Mouse (Mus musculus): Measurements from ENCODE around the gene Gm14862. TPM values are rescaled to one million over a fixed set of nuclear protein-coding genes. Genes with fewer than 3 reads are reported as not detected.

Gene Gm14862
- polyA plus RNA-seq, 1 experiment: not detected

DNA sequence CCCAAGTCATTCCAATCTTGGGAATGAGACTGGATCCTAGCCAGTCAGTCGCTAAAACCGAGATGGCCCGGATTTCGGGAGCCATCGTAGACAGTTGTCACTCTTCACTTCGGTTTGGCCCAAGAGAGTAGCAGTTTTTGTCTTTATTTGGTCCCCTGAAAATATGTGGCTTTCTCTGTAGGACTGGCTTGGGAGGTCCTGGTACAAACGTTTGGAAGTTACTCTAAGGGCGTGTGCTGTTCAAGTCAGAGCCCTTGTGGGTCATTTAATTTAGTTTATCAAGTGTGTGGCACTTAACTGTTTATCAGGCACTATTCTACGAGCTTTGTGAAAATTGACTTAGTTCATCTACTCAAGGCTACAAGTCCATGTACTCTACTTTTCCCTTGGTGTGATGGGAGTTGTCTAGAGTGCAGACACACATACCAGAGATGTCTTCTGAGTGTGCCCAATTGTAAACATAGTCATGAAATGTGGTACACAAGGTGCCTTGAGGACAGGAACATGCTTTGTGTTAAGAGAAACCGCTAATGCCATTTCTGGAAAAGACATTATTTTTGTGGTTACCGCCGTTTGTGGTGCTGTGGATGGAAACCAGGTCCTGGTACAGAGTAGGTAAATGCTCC is 16.8 kb upstream of the Gm14862 start:
- H3K27me3 ChIP-seq (replicated peaks; ENCODE audit: control insufficient read depth, insufficient read depth, low read length): no peaks in the 10 kb centered on the region
- TF ChIP-seq CTCF (conservative IDR thresholded peaks at IDR 0.05; ENCODE audit: insufficient read depth, insufficient read length, low read depth, low read length) (no peak), POLR2A (IDR thresholded peaks at IDR 0.05; ENCODE audit: low read depth, low read length) (no peak)
- no peak for DNase-seq
- WGBS: 61% methylated on average over 12 of the region's 12 CpGs
- no peaks in the 10 kb centered on the region for H3K36me3 ChIP-seq (ENCODE audit: control insufficient read depth, insufficient read depth, low read length)
- H3K4me1 ChIP-seq (ENCODE audit: control insufficient read depth, insufficient read depth, low read length): no peaks in the 10 kb centered on the region
- H3K27ac ChIP-seq (ENCODE audit: insufficient read depth, low read depth, low read length): no peak overlapping the region
- H3K4me3 ChIP-seq (ENCODE audit: insufficient read depth, low read depth, low read length): peak overlapping the region; percentile 71

DNA sequence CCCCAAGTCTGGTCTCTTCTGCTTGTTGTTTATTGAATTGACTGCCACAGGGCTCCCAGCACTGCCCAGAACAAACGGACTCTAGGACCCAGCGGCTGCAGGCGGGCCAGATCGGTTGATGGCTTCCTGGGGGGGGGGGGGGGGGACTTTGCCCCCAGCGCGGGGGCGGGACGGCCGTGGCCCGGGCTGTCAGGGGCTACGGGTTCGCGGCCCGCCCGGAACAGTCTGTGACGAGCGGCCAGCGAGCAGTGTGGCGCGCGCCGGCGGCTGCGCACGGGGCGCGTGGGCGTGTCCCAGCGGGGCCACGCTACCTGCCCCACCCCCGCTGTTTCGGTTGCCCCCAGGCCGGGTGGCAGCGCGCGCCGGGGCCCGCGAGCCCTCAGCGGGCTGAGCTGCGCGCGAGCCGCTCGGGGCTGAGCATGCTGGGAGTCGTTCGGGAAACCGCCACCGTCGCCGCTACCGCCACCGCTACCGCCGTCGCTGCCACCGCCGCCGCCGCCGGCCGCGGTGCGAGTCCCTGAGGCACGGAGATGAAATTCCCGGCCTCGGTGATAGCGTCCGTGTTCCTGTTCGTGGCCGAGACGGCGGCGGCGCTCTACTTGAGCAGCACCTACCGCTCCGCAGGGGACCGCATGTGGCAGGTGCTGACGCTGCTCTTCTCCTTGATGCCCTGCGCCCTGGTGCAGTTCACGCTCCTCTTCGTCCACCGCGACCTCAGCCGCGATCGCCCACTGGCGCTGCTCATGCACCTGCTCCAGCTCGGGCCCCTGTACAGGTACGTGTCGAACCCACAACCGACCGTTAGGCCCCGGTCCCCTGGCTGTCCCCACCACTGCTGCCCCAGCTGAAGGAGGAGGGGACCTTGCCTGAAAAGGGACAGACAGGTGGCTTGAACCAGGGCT is 16.0 kb upstream of the Gm14862 start, which contains the start of gene Xk:
Gene Xk, plus strand, starts transcription at position 297 of the 902 bp plus-strand sequence.
- TF ChIP-seq POLR2A (IDR thresholded peaks at IDR 0.05; ENCODE audit: low read depth, low read length) (no peak), CTCF (conservative IDR thresholded peaks at IDR 0.05; ENCODE audit: insufficient read depth, insufficient read length, low read depth, low read length) (no peak)
- DNase-seq: peak; percentile 44
- Histone ChIP-seq H3K4me1 (ENCODE audit: control insufficient read depth, insufficient read depth, low read length) (no peaks in the 10 kb centered on the region), H3K36me3 (ENCODE audit: control insufficient read depth, insufficient read depth, low read length) (no peaks in the 10 kb centered on the region), H3K27me3 (replicated peaks; ENCODE audit: control insufficient read depth, insufficient read depth, low read length) (no peaks in the 10 kb centered on the region), H3K4me3 (ENCODE audit: insufficient read depth, low read depth, low read length) (peak within 1 kb of the TSS; percentile 71), H3K27ac (ENCODE audit: insufficient read depth, low read depth, low read length) (no peak within 1 kb of the TSS)
- WGBS: 3% methylated on average over 42 of the region's 94 CpGs

DNA sequence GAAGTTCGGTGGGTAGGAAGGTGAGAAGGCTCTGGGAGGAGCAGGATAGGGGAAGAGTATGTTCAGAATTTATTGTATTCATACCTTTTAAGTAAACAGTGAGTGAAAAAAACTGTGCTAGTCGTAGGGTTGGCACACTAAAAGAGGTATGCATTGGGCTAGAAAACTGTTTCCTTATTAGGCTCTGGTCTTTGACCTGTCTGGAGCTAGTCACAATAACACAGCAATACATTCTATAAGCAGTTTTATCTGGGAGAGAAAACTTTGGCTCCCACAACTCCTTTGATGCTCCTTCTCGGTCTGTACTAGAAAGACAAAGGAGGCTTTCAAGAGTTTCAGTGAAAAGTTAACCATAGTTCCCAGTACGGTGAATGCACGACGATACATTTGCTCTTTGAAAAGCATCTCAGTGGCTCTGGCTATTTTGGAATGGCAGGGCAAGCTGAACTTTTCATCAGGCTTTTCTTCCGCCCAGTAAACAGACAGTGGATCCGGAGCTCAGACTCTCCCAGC is 15.3 kb upstream of the Gm14862 start:
- Histone ChIP-seq H3K27me3 (replicated peaks; ENCODE audit: control insufficient read depth, insufficient read depth, low read length) (no peaks in the 10 kb centered on the region), H3K4me1 (ENCODE audit: control insufficient read depth, insufficient read depth, low read length) (no peaks in the 10 kb centered on the region), H3K27ac (ENCODE audit: insufficient read depth, low read depth, low read length) (no peak overlapping the region), H3K4me3 (ENCODE audit: insufficient read depth, low read depth, low read length) (peak overlapping the region; percentile 71), H3K36me3 (ENCODE audit: control insufficient read depth, insufficient read depth, low read length) (no peaks in the 10 kb centered on the region)
- no peak for DNase-seq
- no peak for TF ChIP-seq POLR2A (IDR thresholded peaks at IDR 0.05; ENCODE audit: low read depth, low read length)
- no peak for TF ChIP-seq CTCF (conservative IDR thresholded peaks at IDR 0.05; ENCODE audit: insufficient read depth, insufficient read length, low read depth, low read length)
- WGBS: 8% methylated on average over 8 of the region's 8 CpGs

DNA sequence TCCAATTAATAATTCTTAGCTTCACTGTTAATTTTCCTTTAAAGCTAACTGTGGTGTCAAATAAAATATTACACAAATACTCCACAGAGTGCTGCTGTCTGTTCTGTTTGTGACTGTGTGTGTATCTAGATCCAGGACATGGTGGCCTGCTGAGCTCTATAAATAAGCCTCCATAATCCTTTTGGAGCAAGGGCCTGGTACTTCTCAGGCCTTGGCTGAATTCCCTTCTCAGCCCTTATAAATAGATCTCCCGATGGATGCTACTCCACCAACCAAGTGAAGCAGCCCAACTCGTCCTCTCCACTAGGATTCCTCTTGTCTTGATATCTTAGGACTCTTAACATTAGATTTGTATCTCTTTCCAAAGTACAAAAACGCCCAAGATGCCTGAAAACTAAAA is 14.4 kb upstream of the Gm14862 start:
- Histone ChIP-seq H3K4me3 (ENCODE audit: insufficient read depth, low read depth, low read length) (no peak overlapping the region), H3K27ac (ENCODE audit: insufficient read depth, low read depth, low read length) (no peak overlapping the region), H3K36me3 (ENCODE audit: control insufficient read depth, insufficient read depth, low read length) (no peaks in the 10 kb centered on the region), H3K4me1 (ENCODE audit: control insufficient read depth, insufficient read depth, low read length) (no peaks in the 10 kb centered on the region), H3K27me3 (replicated peaks; ENCODE audit: control insufficient read depth, insufficient read depth, low read length) (no peaks in the 10 kb centered on the region)
- no peak for DNase-seq
- no peak for TF ChIP-seq CTCF (conservative IDR thresholded peaks at IDR 0.05; ENCODE audit: insufficient read depth, insufficient read length, low read depth, low read length)
- no peak for TF ChIP-seq POLR2A (IDR thresholded peaks at IDR 0.05; ENCODE audit: low read depth, low read length)
- 84% methylated on average over 3 of the region's 3 CpGs for WGBS

DNA sequence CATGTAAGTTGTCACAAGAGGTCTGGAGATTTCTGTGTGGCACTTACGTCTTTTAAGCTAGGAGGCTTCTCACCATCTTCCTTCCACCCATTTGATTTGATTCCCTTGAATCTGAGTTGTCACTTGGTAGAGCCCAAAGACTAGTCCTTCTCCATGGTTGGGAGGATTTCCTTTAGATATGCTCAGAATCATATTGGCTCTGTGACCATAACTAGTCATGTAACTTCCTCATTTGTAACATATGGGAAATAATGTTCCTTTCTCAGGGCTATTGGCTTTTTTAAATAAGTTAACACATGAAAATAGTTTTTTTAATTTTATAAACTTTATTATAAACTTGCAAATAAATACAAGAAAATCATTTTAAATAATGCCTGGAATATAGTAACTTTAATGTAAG is 2.6 kb upstream of the Gm14862 start:
- WGBS: 92% methylated on average over 1 of the region's 1 CpGs
- no peak for DNase-seq
- no peak for TF ChIP-seq POLR2A (IDR thresholded peaks at IDR 0.05; ENCODE audit: low read depth, low read length)
- no peak for TF ChIP-seq CTCF (conservative IDR thresholded peaks at IDR 0.05; ENCODE audit: insufficient read depth, insufficient read length, low read depth, low read length)
- H3K27ac ChIP-seq (ENCODE audit: insufficient read depth, low read depth, low read length): no peak overlapping the region
- H3K36me3 ChIP-seq (ENCODE audit: control insufficient read depth, insufficient read depth, low read length): no peaks in the 10 kb centered on the region
- H3K4me3 ChIP-seq (ENCODE audit: insufficient read depth, low read depth, low read length): no peak overlapping the region
- H3K4me1 ChIP-seq (ENCODE audit: control insufficient read depth, insufficient read depth, low read length): no peaks in the 10 kb centered on the region
- H3K27me3 ChIP-seq (replicated peaks; ENCODE audit: control insufficient read depth, insufficient read depth, low read length): no peaks in the 10 kb centered on the region

DNA sequence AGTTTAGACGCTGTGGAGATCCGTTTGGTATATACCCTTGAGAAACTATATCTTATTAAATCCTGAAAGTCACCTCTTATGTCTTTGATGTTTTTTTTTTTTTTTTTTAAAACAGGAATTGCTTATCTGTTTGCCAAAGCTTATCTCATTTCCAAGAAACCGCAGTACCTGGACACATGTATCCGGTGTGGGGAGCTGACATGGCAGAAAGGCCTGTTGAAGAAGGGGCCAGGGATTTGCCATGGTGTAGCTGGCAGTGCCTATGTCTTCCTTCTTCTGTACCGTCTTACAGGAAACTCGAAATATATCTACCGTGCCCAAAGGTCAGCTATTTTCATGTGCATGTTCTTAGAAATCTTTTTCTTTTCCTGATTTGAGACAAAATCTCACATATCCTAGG is 1.1 kb upstream of the Gm14862 start:
- H3K4me3 ChIP-seq (ENCODE audit: insufficient read depth, low read depth, low read length): no peak overlapping the region
- DNase-seq: no peak
- no peak for TF ChIP-seq POLR2A (IDR thresholded peaks at IDR 0.05; ENCODE audit: low read depth, low read length)
- no peak for TF ChIP-seq CTCF (conservative IDR thresholded peaks at IDR 0.05; ENCODE audit: insufficient read depth, insufficient read length, low read depth, low read length)
- no peaks in the 10 kb centered on the region for H3K4me1 ChIP-seq (ENCODE audit: control insufficient read depth, insufficient read depth, low read length)
- H3K27me3 ChIP-seq (replicated peaks; ENCODE audit: control insufficient read depth, insufficient read depth, low read length): no peaks in the 10 kb centered on the region
- H3K27ac ChIP-seq (ENCODE audit: insufficient read depth, low read depth, low read length): no peak overlapping the region
- 86% methylated on average over 7 of the region's 7 CpGs for WGBS
- H3K36me3 ChIP-seq (ENCODE audit: control insufficient read depth, insufficient read depth, low read length): no peaks in the 10 kb centered on the region

DNA sequence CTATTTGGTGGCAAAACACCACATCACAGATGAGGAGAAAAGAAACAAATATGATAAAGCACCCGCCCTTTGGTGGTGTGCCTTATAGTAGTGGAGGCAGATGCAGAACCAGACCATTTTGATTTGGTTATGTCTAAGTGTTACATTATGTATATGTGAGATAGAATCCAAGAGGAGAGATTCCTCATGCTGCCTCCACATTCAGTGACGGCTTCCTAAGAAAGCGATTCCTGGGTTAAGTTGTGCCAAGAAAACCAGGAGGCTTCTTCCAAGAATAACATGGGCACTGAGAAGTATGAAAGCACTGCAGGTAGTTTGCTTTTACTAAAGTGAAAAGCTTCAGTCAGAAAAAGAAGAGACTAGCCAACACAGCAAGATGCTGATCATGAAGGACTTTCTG is 1.8 kb downstream of the Gm14862 start:
- Histone ChIP-seq H3K36me3 (ENCODE audit: control insufficient read depth, insufficient read depth, low read length) (no peaks in the 10 kb centered on the region), H3K27ac (ENCODE audit: insufficient read depth, low read depth, low read length) (no peak overlapping the region)
- 86% methylated on average over 3 of the region's 3 CpGs for WGBS

More for the DNA sequence above, 1.8 kb downstream of the Gm14862 start:
- no peak for DNase-seq
- Histone ChIP-seq H3K27me3 (replicated peaks; ENCODE audit: control insufficient read depth, insufficient read depth, low read length) (no peaks in the 10 kb centered on the region), H3K4me3 (ENCODE audit: insufficient read depth, low read depth, low read length) (no peak overlapping the region), H3K4me1 (ENCODE audit: control insufficient read depth, insufficient read depth, low read length) (no peaks in the 10 kb centered on the region)
- TF ChIP-seq POLR2A (IDR thresholded peaks at IDR 0.05; ENCODE audit: low read depth, low read length) (no peak), CTCF (conservative IDR thresholded peaks at IDR 0.05; ENCODE audit: insufficient read depth, insufficient read length, low read depth, low read length) (no peak)
